Mouse (Mus musculus) MEL (cell line): ENCODE results near the gene Actr2.

Experiments
- CTCF ChIP-seq, 3 experiments: IDR thresholded peaks in 2 of 3; conservative IDR thresholded peaks in 1 of 3; 2 replicates each; pipeline ENCODE4 v1.5.1; 2011 to 2012; ENCODE audit warnings: low read length in 3 of 3, low read depth in 2 of 3, mild to moderate bottlenecking in 2 of 3, improper control_type of control experiment in 1 of 3, inconsistent platforms in 1 of 3, mixed read lengths in 1 of 3, moderate library complexity in 1 of 3; ENCODE audit not compliant: control insufficient read depth in 1 of 3, insufficient read depth in 1 of 3, poor library complexity in 1 of 3, severe bottlenecking in 1 of 3
- GABPA ChIP-seq: IDR thresholded peaks from 2 replicates; pipeline ENCODE4 v1.6.1; 2012; ENCODE audit warnings: low read depth, mild to moderate bottlenecking, inconsistent platforms, low read length, improper control_type of control experiment, moderate library complexity
- NRF1 ChIP-seq: IDR thresholded peaks from 2 replicates; pipeline ENCODE4 v1.6.1; 2014; ENCODE audit warnings: low read depth, mild to moderate bottlenecking, inconsistent platforms, low read length, improper control_type of control experiment, moderate library complexity; ENCODE audit not compliant: poor library complexity, insufficient read depth, severe bottlenecking
- SMC3 ChIP-seq: IDR thresholded peaks from 2 replicates; pipeline ENCODE4 v1.6.1; 2011; ENCODE audit warnings: low read depth, low read length, improper control_type of control experiment
- ZKSCAN1 ChIP-seq: IDR thresholded peaks from 2 replicates; pipeline ENCODE4 v1.6.1; 2012; ENCODE audit warnings: low read depth, mild to moderate bottlenecking, inconsistent platforms, low read length, improper control_type of control experiment, moderate library complexity
- ZMIZ1 ChIP-seq: IDR thresholded peaks from 2 replicates; pipeline ENCODE4 v1.6.1; 2012; ENCODE audit warnings: low read depth, mild to moderate bottlenecking, inconsistent platforms, low read length, improper control_type of control experiment, moderate library complexity

- TF ChIP-seq NRF1, result no peak
- TF ChIP-seq SMC3, result no peak
- no peak for TF ChIP-seq ZMIZ1
- no peak for TF ChIP-seq ZKSCAN1
- no peak for TF ChIP-seq CTCF (IDR thresholded peaks at IDR 0.05 in 2 of 3, conservative IDR thresholded peaks at IDR 0.05 in 1 of 3; ENCODE audit: control insufficient read depth in 1 of 3, insufficient read depth in 1 of 3, low read depth in 2 of 3, low read length in 3 of 3, poor library complexity in 1 of 3, severe bottlenecking in 1 of 3)
- TF ChIP-seq GABPA, result no peak
Measured at GRCm38 (mm10) chr11:20022462-20022861, 90.3 kb downstream of the Actr2 start.
